Mouse (Mus musculus): Measurements from ENCODE around the gene Edc3.

- TF ChIP-seq EP300 (IDR thresholded peaks at IDR 0.05; ENCODE audit: insufficient read depth, low read depth, low read length): no peak
- TF ChIP-seq CTCF (IDR thresholded peaks at IDR 0.05): peak; percentile 89
- TF ChIP-seq POLR2A (IDR thresholded peaks at IDR 0.05; ENCODE audit: insufficient read depth, low read depth, low read length): no peak
These were observed 36.2 kb downstream of the Edc3 start for GRCm38 (mm10) chr9:57744462-57745091.
